Mouse (Mus musculus): Measurements from ENCODE around the gene Sp110. TPM values are rescaled to one million over a fixed set of nuclear protein-coding genes. Genes with fewer than 3 reads are reported as not detected.
"Not testable (repeated sequence)": the region's sequence is repeated elsewhere in the genome, so short reads cannot be mapped to it uniquely, and the experiment has no call there.

Gene Sp110
- 0.66 and 0.79 TPM in 2 replicates for polyA plus RNA-seq (2016; fragmentation: Nextera tagmentation; extraction: Ambion mirVana)

- H3K36me3 ChIP-seq (replicated peaks); DNase-seq (ENCODE audit: extremely low spot score, low spot score); H3K27me3 ChIP-seq (ENCODE audit: poor library complexity, severe bottlenecking); H3K27ac ChIP-seq; H3K4me3 ChIP-seq; H3K9me3 ChIP-seq; H3K4me1 ChIP-seq: not testable (repeated sequence)
- WGBS = 78% methylated on average over 17 of the region's 17 CpGs
These were observed at the start of gene Sp110 for GRCm38 (mm10) chr1:85598271-85599012. Gene Sp110, minus strand, starts transcription at chr1:85598817.

GRCm38 (mm10) chr1:85638144-85638543, 39.5 kb upstream of the Sp110 start:
- not testable (repeated sequence) for DNase-seq (ENCODE audit: extremely low spot score, low spot score); H3K4me1 ChIP-seq; H3K36me3 ChIP-seq (replicated peaks); H3K4me3 ChIP-seq; H3K27ac ChIP-seq; H3K27me3 ChIP-seq (ENCODE audit: poor library complexity, severe bottlenecking)
- peaks cover 14% of the 10 kb centered on the region; the same call in 1 of the 2 replicates for H3K9me3 ChIP-seq
- 85% methylated on average over 4 of the region's 4 CpGs for WGBS

- H3K36me3 ChIP-seq (replicated peaks); H3K27me3 ChIP-seq (ENCODE audit: poor library complexity, severe bottlenecking); H3K4me3 ChIP-seq; H3K27ac ChIP-seq; H3K4me1 ChIP-seq; DNase-seq (ENCODE audit: extremely low spot score, low spot score): not testable (repeated sequence)
- 64% methylated on average over 3 of the region's 3 CpGs for WGBS
- H3K9me3 ChIP-seq = peaks cover 14% of the 10 kb centered on the region; the same call in 1 of the 2 replicates
These were observed 38.3 kb upstream of the Sp110 start for GRCm38 (mm10) chr1:85636936-85637335.

- 67% methylated on average over 1 of the region's 1 CpGs for WGBS
- DNase-seq (ENCODE audit: extremely low spot score, low spot score); H3K27ac ChIP-seq; H3K4me1 ChIP-seq; H3K27me3 ChIP-seq (ENCODE audit: poor library complexity, severe bottlenecking); H3K36me3 ChIP-seq (replicated peaks); H3K4me3 ChIP-seq: not testable (repeated sequence)
- peaks cover 12% of the 10 kb centered on the region; the same call in 1 of the 2 replicates for H3K9me3 ChIP-seq
These were observed 20.1 kb upstream of the Sp110 start for GRCm38 (mm10) chr1:85618689-85619088.

GRCm38 (mm10) chr1:85617161-85617560, 18.5 kb upstream of the Sp110 start:
- H3K27ac ChIP-seq = not testable (repeated sequence)
- 67% methylated on average over 4 of the region's 5 CpGs for WGBS
- peaks cover 12% of the 10 kb centered on the region; the same call in 1 of the 2 replicates for H3K9me3 ChIP-seq

GRCm38 (mm10) chr1:85615819-85616218, 17.2 kb upstream of the Sp110 start:
- H3K27ac ChIP-seq; DNase-seq (ENCODE audit: extremely low spot score, low spot score); H3K36me3 ChIP-seq (replicated peaks); H3K27me3 ChIP-seq (ENCODE audit: poor library complexity, severe bottlenecking); H3K4me1 ChIP-seq; H3K4me3 ChIP-seq: not testable (repeated sequence)
- H3K9me3 ChIP-seq = peaks cover 12% of the 10 kb centered on the region; the same call in 1 of the 2 replicates
- 81% methylated on average over 3 of the region's 3 CpGs for WGBS

More at GRCm38 (mm10) chr1:85617161-85617560, 18.5 kb upstream of the Sp110 start:
- not testable (repeated sequence) for H3K36me3 ChIP-seq (replicated peaks); H3K27me3 ChIP-seq (ENCODE audit: poor library complexity, severe bottlenecking); H3K4me1 ChIP-seq; H3K4me3 ChIP-seq; DNase-seq (ENCODE audit: extremely low spot score, low spot score)

GRCm38 (mm10) chr1:85615096-85615495, 16.5 kb upstream of the Sp110 start:
- WGBS = 93% methylated on average over 3 of the region's 3 CpGs
- H3K36me3 ChIP-seq (replicated peaks); H3K27me3 ChIP-seq (ENCODE audit: poor library complexity, severe bottlenecking): not testable (repeated sequence)

GRCm38 (mm10) chr1:85610581-85610980, 12.0 kb upstream of the Sp110 start:
- not testable (repeated sequence) for H3K27ac ChIP-seq; H3K27me3 ChIP-seq (ENCODE audit: poor library complexity, severe bottlenecking); H3K36me3 ChIP-seq (replicated peaks); DNase-seq (ENCODE audit: extremely low spot score, low spot score); H3K4me1 ChIP-seq; H3K9me3 ChIP-seq; H3K4me3 ChIP-seq
- WGBS = no CpG with 5 or more reads among the region's 4 CpGs

More at GRCm38 (mm10) chr1:85615096-85615495, 16.5 kb upstream of the Sp110 start:
- H3K9me3 ChIP-seq = peaks cover 14% of the 10 kb centered on the region; the same call in 1 of the 2 replicates
- not testable (repeated sequence) for H3K27ac ChIP-seq; H3K4me3 ChIP-seq; DNase-seq (ENCODE audit: extremely low spot score, low spot score); H3K4me1 ChIP-seq

GRCm38 (mm10) chr1:85608361-85608760, 9.7 kb upstream of the Sp110 start:
- not testable (repeated sequence) for H3K27me3 ChIP-seq (ENCODE audit: poor library complexity, severe bottlenecking); H3K9me3 ChIP-seq; H3K27ac ChIP-seq; H3K36me3 ChIP-seq (replicated peaks); DNase-seq (ENCODE audit: extremely low spot score, low spot score); H3K4me3 ChIP-seq; H3K4me1 ChIP-seq
- WGBS = 86% methylated on average over 3 of the region's 4 CpGs

GRCm38 (mm10) chr1:85604341-85604740, 5.7 kb upstream of the Sp110 start:
- H3K27me3 ChIP-seq (ENCODE audit: poor library complexity, severe bottlenecking); H3K4me3 ChIP-seq; H3K36me3 ChIP-seq (replicated peaks); H3K4me1 ChIP-seq; H3K27ac ChIP-seq; DNase-seq (ENCODE audit: extremely low spot score, low spot score); H3K9me3 ChIP-seq: not testable (repeated sequence)
- 80% methylated on average over 1 of the region's 1 CpGs for WGBS

- not testable (repeated sequence) for DNase-seq (ENCODE audit: extremely low spot score, low spot score); H3K27ac ChIP-seq; H3K36me3 ChIP-seq (replicated peaks); H3K9me3 ChIP-seq; H3K27me3 ChIP-seq (ENCODE audit: poor library complexity, severe bottlenecking); H3K4me1 ChIP-seq; H3K4me3 ChIP-seq
- 64% methylated on average over 4 of the region's 4 CpGs for WGBS
These were observed 2.2 kb upstream of the Sp110 start for GRCm38 (mm10) chr1:85600794-85601193.

- H3K4me1 ChIP-seq; H3K4me3 ChIP-seq; H3K9me3 ChIP-seq; DNase-seq (ENCODE audit: extremely low spot score, low spot score); H3K27me3 ChIP-seq (ENCODE audit: poor library complexity, severe bottlenecking); H3K36me3 ChIP-seq (replicated peaks); H3K27ac ChIP-seq: not testable (repeated sequence)
- 78% methylated on average over 1 of the region's 5 CpGs for WGBS
These were observed 1.5 kb upstream of the Sp110 start, which contains the start of gene Sp140 for GRCm38 (mm10) chr1:85600078-85600477. Gene Sp140, plus strand, starts transcription at chr1:85600378.

- WGBS = 86% methylated on average over 8 of the region's 8 CpGs
- not testable (repeated sequence) for H3K27ac ChIP-seq; H3K36me3 ChIP-seq (replicated peaks); H3K9me3 ChIP-seq; H3K27me3 ChIP-seq (ENCODE audit: poor library complexity, severe bottlenecking); H3K4me3 ChIP-seq; H3K4me1 ChIP-seq; DNase-seq (ENCODE audit: extremely low spot score, low spot score)
These were observed 6.1 kb downstream of the Sp110 start for GRCm38 (mm10) chr1:85592526-85592925.
